Mouse (Mus musculus): ENCODE data around the gene Lgmn. TPM values are rescaled to one million over a fixed set of nuclear protein-coding genes. Genes with fewer than 3 reads are reported as not detected.
A peak's percentile ranks its signal among the peaks of the same experiment; 100 is the strongest.

The Lgmn gene
- total RNA-seq, 2 experiments from 2014 or later: 78.6 to 84.8 TPM

- H3K4me3 ChIP-seq: no peak overlapping the region
- no peak for DNase-seq (ENCODE audit: low spot score in 2 of 2)
- no peak overlapping the region for H3K27ac ChIP-seq
- no peak for TF ChIP-seq CTCF (conservative IDR thresholded peaks at IDR 0.05)
These were observed 70.0 kb downstream of the Lgmn start for GRCm38 (mm10) chr12:102369488-102370235.

GRCm38 (mm10) chr12:102368556-102368955 lies 71.1 kb downstream of the Lgmn start:
- H3K4me3 ChIP-seq: no peak overlapping the region
- no peak overlapping the region for H3K27ac ChIP-seq
- DNase-seq (ENCODE audit: low spot score in 2 of 2): no peak
- no peak for TF ChIP-seq CTCF (conservative IDR thresholded peaks at IDR 0.05)

GRCm38 (mm10) chr12:102368066-102368465 lies 71.5 kb downstream of the Lgmn start:
- H3K27ac ChIP-seq: no peak overlapping the region
- TF ChIP-seq CTCF (conservative IDR thresholded peaks at IDR 0.05): no peak
- no peak for DNase-seq (ENCODE audit: low spot score in 2 of 2)
- H3K4me3 ChIP-seq: no peak overlapping the region

GRCm38 (mm10) chr12:102367075-102367474 lies 72.5 kb downstream of the Lgmn start:
- no peak for DNase-seq (ENCODE audit: low spot score in 2 of 2)
- H3K27ac ChIP-seq: no peak overlapping the region
- H3K4me3 ChIP-seq: no peak overlapping the region
- TF ChIP-seq CTCF (conservative IDR thresholded peaks at IDR 0.05): no peak

- H3K4me3 ChIP-seq: no peak overlapping the region
- no peak for DNase-seq (ENCODE audit: low spot score in 2 of 2)
- TF ChIP-seq CTCF (conservative IDR thresholded peaks at IDR 0.05): no peak
- H3K27ac ChIP-seq: no peak overlapping the region
These were observed 73.3 kb downstream of the Lgmn start for GRCm38 (mm10) chr12:102366126-102366816.

- no peak for TF ChIP-seq CTCF (conservative IDR thresholded peaks at IDR 0.05)
- H3K4me3 ChIP-seq: no peak overlapping the region
- peak overlapping the region; percentile 23; the same call in 1 of the 2 replicates for H3K27ac ChIP-seq
- DNase-seq (ENCODE audit: low spot score in 2 of 2): no peak
These were observed 74.6 kb downstream of the Lgmn start for GRCm38 (mm10) chr12:102365016-102365415.

GRCm38 (mm10) chr12:102361189-102362161 lies 78.1 kb downstream of the Lgmn start:
- Histone ChIP-seq H3K27ac (no peak overlapping the region), H3K4me3 (no peak overlapping the region)
- no peak for DNase-seq (ENCODE audit: low spot score in 2 of 2)
- TF ChIP-seq CTCF (conservative IDR thresholded peaks at IDR 0.05): no peak

GRCm38 (mm10) chr12:102359390-102359789 lies 80.2 kb downstream of the Lgmn start:
- no peak overlapping the region for H3K27ac ChIP-seq
- no peak for TF ChIP-seq CTCF (conservative IDR thresholded peaks at IDR 0.05)
- H3K4me3 ChIP-seq: no peak overlapping the region
- DNase-seq (ENCODE audit: low spot score in 2 of 2): no peak

- Histone ChIP-seq H3K27ac (no peak overlapping the region), H3K4me3 (no peak overlapping the region)
- no peak for DNase-seq (ENCODE audit: low spot score in 2 of 2)
- no peak for TF ChIP-seq CTCF (conservative IDR thresholded peaks at IDR 0.05)
These were observed 82.8 kb downstream of the Lgmn start for GRCm38 (mm10) chr12:102356781-102357180.

GRCm38 (mm10) chr12:102355784-102356183 lies 83.8 kb downstream of the Lgmn start:
- TF ChIP-seq CTCF (conservative IDR thresholded peaks at IDR 0.05): no peak
- DNase-seq (ENCODE audit: low spot score in 2 of 2): no peak

GRCm38 (mm10) chr12:102354126-102354984 lies 85.3 kb downstream of the Lgmn start:
- no peak overlapping the region for H3K27ac ChIP-seq
- no peak for TF ChIP-seq CTCF (conservative IDR thresholded peaks at IDR 0.05)
- no peak for DNase-seq (ENCODE audit: low spot score in 2 of 2)
- H3K4me3 ChIP-seq: no peak overlapping the region

More at GRCm38 (mm10) chr12:102355784-102356183, 83.8 kb downstream of the Lgmn start:
- Histone ChIP-seq H3K27ac (no peak overlapping the region), H3K4me3 (no peak overlapping the region)

- no peak for DNase-seq (ENCODE audit: low spot score in 2 of 2)
- no peak for TF ChIP-seq CTCF (conservative IDR thresholded peaks at IDR 0.05)
- H3K27ac ChIP-seq: no peak overlapping the region
- H3K4me3 ChIP-seq: no peak overlapping the region
These were observed 88.6 kb downstream of the Lgmn start for GRCm38 (mm10) chr12:102350997-102351396.
